Mouse (Mus musculus) MN1 (cell line): ENCODE measurements at regions not wholly inside any gene's neighbourhood (a gene's known extent, or its start where the extent isn't known, plus 50 kb on each side); places are given as distances from the start of the nearest gene placed in this dataset.

Source experiments
- DNase-seq: peaks from one replicate; pipeline ENCODE4 v3.0.0-alpha.2; 2016; ENCODE audit warnings: low spot score

- DNase-seq = no peak
These were observed 81.9 kb downstream of the Tm2d3 start for GRCm38 (mm10) chr7:65772845-65773244.

GRCm38 (mm10) chr7:65773948-65774347 is 83.0 kb downstream of the Tm2d3 start:
- DNase-seq = no peak

GRCm38 (mm10) chr7:65774388-65775015 is 83.5 kb downstream of the Tm2d3 start:
- DNase-seq = no peak

- no peak for DNase-seq
These were observed 84.0 kb downstream of the Tm2d3 start for GRCm38 (mm10) chr7:65775016-65775415.

GRCm38 (mm10) chr7:65779716-65780372 is 81.7 kb upstream of the Pcsk6 start:
- no peak for DNase-seq

GRCm38 (mm10) chr7:65780578-65781370 is 80.8 kb upstream of the Pcsk6 start:
- no peak for DNase-seq

GRCm38 (mm10) chr7:65782024-65782423 is 79.5 kb upstream of the Pcsk6 start:
- no peak for DNase-seq

- DNase-seq = no peak
These were observed 77.8 kb upstream of the Pcsk6 start for GRCm38 (mm10) chr7:65783773-65784172.

- DNase-seq = no peak
These were observed 74.6 kb upstream of the Pcsk6 start for GRCm38 (mm10) chr7:65786916-65787315.

- no peak for DNase-seq
These were observed 73.7 kb upstream of the Pcsk6 start for GRCm38 (mm10) chr7:65787849-65788248.

- no peak for DNase-seq
These were observed 71.3 kb upstream of the Pcsk6 start for GRCm38 (mm10) chr7:65790264-65790663.

GRCm38 (mm10) chr7:65792187-65792823 is 69.2 kb upstream of the Pcsk6 start:
- DNase-seq = no peak

- no peak for DNase-seq
These were observed 59.2 kb upstream of the Pcsk6 start for GRCm38 (mm10) chr7:65802306-65802705.

GRCm38 (mm10) chr7:65802806-65803205 is 58.7 kb upstream of the Pcsk6 start:
- DNase-seq = peak; percentile 8

- DNase-seq = no peak
These were observed 57.9 kb upstream of the Pcsk6 start for GRCm38 (mm10) chr7:65803422-65804303.
